Mouse (Mus musculus) forebrain, postnatal 0 days (tissue): ENCODE results near the gene Uba52. TPM values are rescaled to one million over a fixed set of nuclear protein-coding genes. Genes with fewer than 3 reads are reported as not detected.

ENCODE experiments used
- ATAC-seq: fragments of 200-750 bp; cut with Nextera tagmentation; 2 replicates; pipeline ENCODE4 v1.8.0; 2017; ENCODE audit warnings: mild to moderate bottlenecking, moderate library complexity
- DNase-seq: peaks from one replicate; pipeline ENCODE4 v3.0.0-alpha.2; 2015
- H3K27ac ChIP-seq: fragments of 300-500 bp; sonication (generic); 2 replicates; pipeline ENCODE4 v1.5.1; 2014; ENCODE audit warnings: low read depth, mild to moderate bottlenecking, antibody characterized with exemption, low read length, moderate library complexity, mixed read lengths
- H3K27me3 ChIP-seq: fragments of 300-500 bp; sonication (generic); 2 replicates; pipeline ENCODE4 v1.6.1; 2014; ENCODE audit warnings: mild to moderate bottlenecking, low read length, mixed read lengths; ENCODE audit not compliant: insufficient read depth
- H3K36me3 ChIP-seq: fragments of 300-500 bp; sonication (generic); 2 replicates; pipeline ENCODE4 v1.6.1; 2014; ENCODE audit warnings: mild to moderate bottlenecking, moderate library complexity; ENCODE audit not compliant: insufficient read depth
- H3K4me1 ChIP-seq: fragments of 300-500 bp; sonication (generic); 2 replicates; pipeline ENCODE4 v1.6.1; 2014; ENCODE audit warnings: antibody characterized with exemption; ENCODE audit not compliant: insufficient read depth
- H3K4me2 ChIP-seq: fragments of 300-500 bp; sonication (generic); 2 replicates; pipeline ENCODE4 v1.6.1; 2014; ENCODE audit warnings: low read depth, mild to moderate bottlenecking, moderate library complexity
- H3K4me3 ChIP-seq: fragments of 300-500 bp; sonication (generic); 2 replicates; pipeline ENCODE4 v1.5.1; 2014; ENCODE audit warnings: low read depth, low read length, mixed read lengths
- H3K9ac ChIP-seq: fragments of 300-500 bp; sonication (generic); 2 replicates; pipeline ENCODE4 v1.6.1; 2014; ENCODE audit warnings: mild to moderate bottlenecking
- H3K9me3 ChIP-seq: fragments of 300-500 bp; sonication (generic); 2 replicates; pipeline ENCODE4 v1.6.1; 2016; ENCODE audit warnings: low read length
- CTCF ChIP-seq: sonication (generic); IDR thresholded peaks from 2 replicates; pipeline ENCODE4 v1.5.1; 2016; ENCODE audit warnings: antibody characterized with exemption, control low read depth, low read depth
- WGBS: fragments of 180-500 bp; shearing (Covaris S2); extraction: QIAGEN DNeasy Blood & Tissue Kit; methylation state at CpG from one replicate; pipeline ENCODE4 v1.1.7; 2014; 5-methylcytosine and 5-hydroxymethylcytosine counted together
- polyA plus RNA-seq: library from polyadenylated mRNA; unstranded; fragments of >200 nt; fragmentation: Nextera tagmentation; extraction: Ambion mirVana; gene quantifications from 2 replicates; pipeline ENCODE4 v1.2.1, GENCODE M21; 2015
- total RNA-seq: library from RNA; depleted of rRNA; stranded (reverse); fragments of >200 nt; gene quantifications from 2 replicates; pipeline ENCODE4 v1.2.3, GENCODE M21; 2014

Gene Uba52
- total and polyA plus RNA-seq, 2 experiments from 2014 or later = 459 to 808 TPM

DNA sequence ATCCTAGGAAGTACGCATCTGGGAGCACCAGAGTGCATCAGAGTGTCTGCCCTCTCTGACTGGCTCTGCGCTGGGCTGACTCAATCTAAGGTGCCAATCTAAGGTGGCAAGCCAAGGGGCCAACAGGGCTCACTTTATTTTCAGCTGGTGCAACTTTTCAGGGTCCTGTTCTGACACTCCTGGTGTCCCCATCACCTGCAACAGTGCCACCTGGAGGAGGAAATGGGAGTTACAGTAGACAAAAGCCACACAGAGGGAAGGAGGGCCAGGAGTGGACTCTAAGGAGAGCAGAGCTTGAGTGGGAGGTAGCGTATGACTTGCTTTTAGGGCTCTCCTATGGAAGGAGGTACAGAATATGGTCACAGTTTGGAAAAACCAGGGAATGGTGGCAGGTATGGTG lies 5.8 kb downstream of the Uba52 start:
- Histone ChIP-seq H3K9ac (no peak overlapping the region), H3K27ac (no peak overlapping the region; the same call in 1 of the 2 replicates), H3K27me3 (peaks cover 12% of the 10 kb centered on the region; the same call in 1 of the 2 replicates), H3K4me3 (no peak overlapping the region), H3K36me3 (peaks cover 24% of the 10 kb centered on the region), H3K9me3 (no peaks in the 10 kb centered on the region), H3K4me1 (peaks cover 23% of the 10 kb centered on the region; the same call in 1 of the 2 replicates), H3K4me2 (no peak overlapping the region; the same call in 1 of the 2 replicates)
- 66% methylated on average over 3 of the region's 3 CpGs for WGBS
- DNase-seq (peak; percentile 81), ATAC-seq (no peak)
- peak; percentile 86 for TF ChIP-seq CTCF

DNA sequence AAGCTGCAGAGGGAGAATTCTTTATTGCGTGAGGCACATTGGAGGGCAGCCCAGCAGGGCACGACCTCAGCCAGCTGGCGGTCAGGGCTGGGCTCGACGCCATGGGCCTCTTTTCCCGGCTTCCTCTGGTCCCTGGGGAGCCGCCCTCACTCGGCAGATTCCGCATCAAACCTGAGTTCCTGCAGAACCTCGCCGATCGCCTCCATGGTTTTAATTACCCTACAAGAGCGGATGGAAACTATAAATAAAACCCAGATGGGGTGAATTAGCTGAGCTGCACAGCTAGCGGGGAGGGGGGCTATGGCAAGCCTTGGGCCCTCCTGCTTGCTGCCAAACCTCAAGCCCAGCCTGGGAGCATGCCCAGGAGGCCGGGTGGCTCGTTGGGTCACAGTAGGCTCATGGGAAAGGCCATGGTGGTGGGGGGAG lies 6.3 kb downstream of the Uba52 start:
- Histone ChIP-seq H3K27me3 (peaks cover 12% of the 10 kb centered on the region; the same call in 1 of the 2 replicates), H3K9me3 (no peaks in the 10 kb centered on the region), H3K9ac (no peak overlapping the region), H3K4me2 (no peak overlapping the region), H3K27ac (peak overlapping the region; percentile 50), H3K36me3 (peaks cover 24% of the 10 kb centered on the region), H3K4me3 (no peak overlapping the region), H3K4me1 (peaks cover 19% of the 10 kb centered on the region; the same call in 1 of the 2 replicates)
- WGBS = 47% methylated on average over 16 of the region's 16 CpGs
- DNase-seq = no peak
- ATAC-seq = no peak
- TF ChIP-seq CTCF = no peak

DNA sequence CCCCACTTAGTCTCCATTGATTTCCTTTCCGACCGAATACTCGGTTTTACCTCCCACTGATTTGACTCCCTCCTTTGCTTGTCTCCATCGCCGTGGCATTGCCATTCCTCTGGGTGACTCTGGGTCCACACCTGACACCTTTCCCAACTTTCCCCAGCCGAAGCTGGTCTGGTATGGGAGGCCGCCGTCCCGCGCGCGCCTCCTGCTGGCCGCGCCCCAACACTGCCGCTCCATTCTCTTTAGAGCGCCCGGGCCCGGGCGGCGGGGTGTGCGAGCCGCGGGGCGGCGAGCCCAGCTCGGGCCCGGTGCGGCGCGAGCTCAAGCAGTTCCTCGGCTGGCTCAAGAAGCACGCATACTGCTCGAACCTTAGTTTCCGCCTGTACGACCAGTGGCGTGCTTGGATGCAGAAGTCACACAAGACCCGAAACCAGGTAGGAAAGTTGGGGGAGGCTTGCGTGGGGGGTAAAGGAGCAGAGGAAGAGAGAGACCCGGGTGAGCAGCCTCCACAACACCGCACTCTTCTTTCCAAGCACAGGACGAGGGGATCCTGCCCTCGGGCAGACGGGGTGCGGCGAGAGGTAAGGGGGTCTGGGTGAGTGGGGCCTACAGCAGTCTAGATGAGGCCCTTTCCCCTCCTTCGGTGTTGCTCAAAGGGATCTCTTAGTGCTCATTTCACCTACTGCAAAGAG lies 7.4 kb downstream of the Uba52 start:
- Histone ChIP-seq H3K4me1 (peaks cover 11% of the 10 kb centered on the region; the same call in 1 of the 2 replicates), H3K27ac (no peak overlapping the region), H3K4me2 (no peak overlapping the region), H3K9me3 (no peaks in the 10 kb centered on the region), H3K27me3 (peaks cover 20% of the 10 kb centered on the region), H3K4me3 (no peak overlapping the region), H3K9ac (no peak overlapping the region), H3K36me3 (peaks cover 18% of the 10 kb centered on the region)
- peak; percentile 80 for TF ChIP-seq CTCF
- DNase-seq = peak; percentile 71
- 15% methylated on average over 46 of the region's 46 CpGs for WGBS
- no peak for ATAC-seq

DNA sequence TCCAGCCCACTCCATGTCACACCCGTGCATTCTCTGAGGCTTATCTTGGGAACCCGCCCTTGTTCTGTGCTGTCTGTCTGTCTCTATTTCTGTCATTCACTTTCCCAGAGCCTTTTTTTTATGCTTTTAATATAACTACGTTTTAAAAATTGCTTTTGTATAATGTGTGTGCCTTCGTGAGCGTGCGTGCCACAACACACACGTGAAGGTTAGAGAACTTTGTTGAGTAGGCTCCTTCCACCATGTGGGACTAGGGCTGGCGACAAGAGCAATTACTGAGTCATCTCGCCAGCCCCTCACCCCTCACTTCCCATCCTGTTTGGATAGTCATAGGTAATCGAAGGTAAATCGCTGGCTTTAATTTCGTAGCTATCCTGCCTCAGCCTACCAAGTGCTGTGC lies 8.1 kb downstream of the Uba52 start:
- Histone ChIP-seq H3K4me1 (peaks cover 11% of the 10 kb centered on the region; the same call in 1 of the 2 replicates), H3K4me2 (no peak overlapping the region)
- WGBS = 39% methylated on average over 12 of the region's 12 CpGs

DNA sequence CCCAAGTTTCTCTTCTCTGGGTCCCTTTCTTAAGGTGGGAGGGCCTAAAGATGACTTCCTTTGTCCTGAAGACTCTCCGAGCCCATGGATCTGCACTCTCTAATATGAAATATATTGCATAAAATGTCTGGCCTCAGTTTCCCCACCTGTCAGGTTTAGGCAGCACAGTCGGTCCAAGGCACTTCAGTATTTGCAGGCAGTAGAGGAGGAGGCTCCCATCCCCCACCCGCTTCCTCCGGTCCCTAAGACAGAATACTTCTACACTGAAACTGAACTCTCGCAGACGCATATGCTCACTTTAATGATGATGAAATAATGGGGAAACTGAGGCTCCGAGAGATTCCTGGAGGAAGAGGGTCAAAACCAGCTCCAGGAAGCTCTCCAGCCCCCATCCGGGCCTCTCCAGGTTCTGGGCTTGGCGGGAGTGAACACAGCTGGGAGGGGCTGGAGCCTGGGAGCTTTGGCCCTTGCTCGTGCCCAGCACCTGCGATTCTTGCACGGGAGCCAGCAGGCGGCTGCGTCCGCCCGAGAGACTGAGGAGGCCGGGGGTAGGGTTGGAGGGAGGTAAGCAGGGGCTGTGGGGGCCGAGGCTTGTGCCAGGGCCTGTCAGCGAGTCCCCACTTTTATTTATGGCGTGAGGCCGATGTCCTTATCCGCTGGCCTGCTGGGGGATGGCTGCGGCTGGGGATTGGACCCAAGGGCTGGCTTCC lies 8.6 kb downstream of the Uba52 start:
- Histone ChIP-seq H3K9me3 (no peaks in the 10 kb centered on the region), H3K36me3 (peaks cover 7% of the 10 kb centered on the region; the same call in 1 of the 2 replicates), H3K4me3 (no peak overlapping the region), H3K4me2 (no peak overlapping the region), H3K27me3 (peaks cover 28% of the 10 kb centered on the region), H3K9ac (no peak overlapping the region), H3K27ac (no peak overlapping the region), H3K4me1 (peaks cover 11% of the 10 kb centered on the region; the same call in 1 of the 2 replicates)
- ATAC-seq (no peak), DNase-seq (no peak)
- WGBS = 11% methylated on average over 23 of the region's 23 CpGs
- no peak for TF ChIP-seq CTCF

More for the DNA sequence above, 8.1 kb downstream of the Uba52 start:
- no peak for ATAC-seq
- no peak for TF ChIP-seq CTCF
- H3K9ac ChIP-seq = no peak overlapping the region
- no peaks in the 10 kb centered on the region for H3K9me3 ChIP-seq
- no peak overlapping the region for H3K4me3 ChIP-seq
- H3K36me3 ChIP-seq = peaks cover 13% of the 10 kb centered on the region
- no peak overlapping the region for H3K27ac ChIP-seq
- DNase-seq = no peak
- peaks cover 26% of the 10 kb centered on the region for H3K27me3 ChIP-seq

DNA sequence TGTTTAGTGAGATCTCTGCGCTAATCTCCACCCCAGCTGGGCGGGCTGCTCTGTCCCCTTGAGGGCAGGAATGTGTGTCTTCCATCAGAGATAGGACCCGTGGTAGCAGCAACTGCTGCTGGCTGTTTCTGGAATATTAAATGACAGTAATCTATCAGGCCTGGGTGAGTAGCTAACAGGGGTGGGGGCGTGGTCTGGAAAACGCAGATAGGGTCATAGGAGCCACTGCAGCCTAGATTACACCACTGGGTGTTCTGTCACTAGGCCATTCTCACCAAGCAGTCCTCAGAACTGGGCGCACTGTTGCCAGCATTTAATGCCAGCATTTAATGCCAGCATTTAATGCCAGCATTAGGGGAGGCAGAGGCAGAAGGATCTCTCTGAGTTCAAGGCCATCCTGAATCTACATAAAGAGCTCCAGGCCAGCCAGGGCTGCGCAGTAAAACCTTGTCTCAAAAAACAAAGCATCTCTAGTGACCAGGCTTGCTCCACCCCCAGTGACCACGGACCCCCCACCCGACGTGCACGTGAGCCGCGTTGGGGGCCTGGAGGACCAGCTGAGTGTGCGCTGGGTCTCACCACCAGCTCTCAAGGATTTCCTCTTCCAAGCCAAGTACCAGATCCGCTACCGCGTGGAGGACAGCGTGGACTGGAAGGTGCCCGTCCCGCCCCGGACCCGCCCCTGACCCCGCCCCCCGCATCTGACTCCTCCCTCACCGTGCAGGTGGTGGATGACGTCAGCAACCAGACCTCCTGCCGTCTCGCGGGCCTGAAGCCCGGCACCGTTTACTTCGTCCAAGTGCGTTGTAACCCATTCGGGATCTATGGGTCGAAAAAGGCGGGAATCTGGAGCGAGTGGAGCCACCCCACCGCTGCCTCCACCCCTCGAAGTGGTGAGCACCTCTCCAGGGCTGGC lies 10.0 kb downstream of the Uba52 start:
- Histone ChIP-seq H3K4me3 (no peak overlapping the region), H3K4me2 (0 out of 2 replicates have a peak overlapping the region, but pooled peaks have one; percentile 6), H3K9ac (no peak overlapping the region), H3K36me3 (peaks cover 7% of the 10 kb centered on the region; the same call in 1 of the 2 replicates), H3K4me1 (peaks cover 9% of the 10 kb centered on the region; the same call in 1 of the 2 replicates), H3K27me3 (peaks cover 42% of the 10 kb centered on the region), H3K9me3 (no peaks in the 10 kb centered on the region), H3K27ac (no peak overlapping the region)
- no peak for TF ChIP-seq CTCF
- no peak for DNase-seq
- 9% methylated on average over 39 of the region's 39 CpGs for WGBS
- no peak for ATAC-seq
